Mouse (Mus musculus): ENCODE measurements around the gene Lhfpl2.

Lhfpl2 gene

GRCm38 (mm10) chr13:94068308-94068707 is 10.7 kb downstream of the Lhfpl2 start:
- no peak for DNase-seq

DNA sequence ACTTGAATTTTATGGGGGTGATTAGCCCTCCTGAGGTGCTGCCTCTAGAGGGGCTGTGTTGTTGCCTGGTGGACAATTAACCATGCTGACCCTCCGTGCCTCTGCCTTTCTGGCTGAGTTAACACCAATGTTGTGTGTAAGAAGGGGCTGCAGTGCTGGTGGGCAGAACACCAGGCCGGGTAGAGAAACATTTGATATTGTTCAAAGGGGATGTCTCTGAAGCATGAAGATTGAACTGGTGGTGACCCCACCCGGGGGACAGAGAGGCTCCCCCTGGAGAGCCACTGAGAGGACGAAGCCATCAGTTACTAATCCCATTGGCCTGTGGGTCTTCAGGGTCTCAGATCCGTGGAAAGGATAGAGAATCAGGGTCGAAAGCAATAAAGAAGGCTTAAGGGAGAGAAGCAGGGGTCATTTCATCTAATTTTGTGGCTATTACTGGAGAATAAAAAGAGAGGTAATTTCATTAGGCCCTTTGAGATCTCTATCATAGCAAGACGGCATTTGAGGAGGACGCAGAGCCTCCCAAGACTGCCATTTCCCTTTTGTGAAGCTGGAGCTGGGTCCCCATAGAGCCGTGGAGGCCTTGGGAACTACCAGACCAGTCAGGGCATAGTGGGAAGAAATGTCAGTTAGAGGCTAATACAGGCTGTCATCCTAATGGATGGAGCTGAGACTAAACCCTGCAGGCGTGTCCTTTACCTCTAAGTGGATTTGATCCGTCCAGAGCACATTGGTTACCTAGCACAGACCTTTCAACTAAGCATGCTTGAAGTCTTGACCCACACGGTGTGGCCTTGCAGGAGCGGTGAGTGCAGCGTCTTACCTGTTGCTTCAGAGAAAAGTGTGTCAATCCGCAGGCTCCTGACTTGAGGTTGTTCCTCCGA is 12.1 kb downstream of the Lhfpl2 start:
- no peak for DNase-seq

GRCm38 (mm10) chr13:94070308-94070619 is 12.7 kb downstream of the Lhfpl2 start:
- DNase-seq, result no peak

- no peak for DNase-seq
Observed at GRCm38 (mm10) chr13:94070927-94071326, 13.3 kb downstream of the Lhfpl2 start.

DNA sequence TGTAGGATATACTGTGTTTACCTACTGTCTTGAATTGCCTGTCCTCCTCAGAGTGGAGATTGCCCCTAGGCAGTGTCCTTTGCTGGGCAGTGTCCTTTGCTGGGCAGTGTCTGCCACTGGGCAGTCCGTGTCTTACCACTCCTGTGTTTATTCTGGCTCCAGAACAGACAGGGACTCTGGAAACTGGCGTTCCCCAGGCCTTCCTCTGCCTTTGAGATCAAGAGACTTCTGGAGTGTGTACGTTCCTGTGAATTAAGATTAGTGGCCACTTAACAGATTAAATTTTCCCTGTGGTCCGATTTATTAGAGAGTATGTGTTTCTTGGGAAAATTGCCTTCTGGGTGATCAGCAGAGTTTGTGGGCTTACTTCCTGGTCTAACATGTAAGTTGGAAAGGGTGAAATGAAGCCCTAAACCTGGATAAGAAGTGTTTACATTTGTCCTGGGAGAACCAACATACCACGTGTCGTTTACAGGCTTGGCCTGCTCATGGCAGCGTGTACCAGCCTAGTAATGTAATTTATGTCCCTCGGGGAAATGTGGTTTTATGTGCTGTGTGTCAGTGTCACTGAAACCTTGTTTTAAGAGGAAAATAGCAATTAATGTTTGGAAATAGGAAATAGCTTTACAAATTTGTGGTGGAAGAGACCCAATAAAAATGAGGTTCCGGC is 15.6 kb downstream of the Lhfpl2 start:
- DNase-seq, result no peak

DNA sequence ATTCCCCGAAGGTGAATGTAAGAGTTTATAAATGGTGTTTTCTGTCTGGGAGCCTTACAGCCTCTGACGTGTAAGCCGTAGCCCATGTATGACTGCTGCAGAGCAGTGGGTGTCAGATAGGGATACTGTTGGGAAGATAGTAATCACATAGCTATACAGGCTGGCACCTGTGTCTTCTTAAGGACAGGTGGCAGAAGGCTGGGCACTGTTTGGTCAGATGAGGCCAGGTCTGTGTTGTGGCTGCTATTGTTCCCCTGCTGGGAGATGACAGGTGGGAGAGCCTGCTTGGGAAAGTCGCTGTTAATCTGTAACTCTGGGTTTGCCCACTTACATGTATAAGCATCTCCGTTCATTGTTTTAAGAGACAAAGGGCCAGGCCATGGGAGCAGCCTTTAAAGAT is 16.1 kb downstream of the Lhfpl2 start:
- DNase-seq, result no peak

DNA sequence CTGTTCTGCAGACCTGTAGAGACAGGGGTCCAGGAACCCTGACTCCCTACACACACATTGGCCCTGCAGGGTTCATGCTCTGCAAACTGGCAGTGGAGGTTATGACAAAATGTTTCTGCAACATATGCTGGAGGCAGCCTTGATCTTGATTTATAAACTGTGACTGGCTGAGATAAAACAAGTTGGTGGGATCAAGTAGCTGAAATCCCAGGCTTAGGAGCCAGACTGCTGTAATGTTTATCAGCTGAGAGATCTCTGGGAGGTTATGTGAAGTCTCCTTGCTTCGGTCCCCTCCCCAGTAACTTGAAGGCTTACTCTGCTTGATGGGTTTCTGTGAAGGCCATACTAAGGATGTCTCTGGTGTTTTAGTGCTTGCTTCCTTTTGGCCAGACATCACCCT is 17.6 kb downstream of the Lhfpl2 start:
- no peak for DNase-seq

DNA sequence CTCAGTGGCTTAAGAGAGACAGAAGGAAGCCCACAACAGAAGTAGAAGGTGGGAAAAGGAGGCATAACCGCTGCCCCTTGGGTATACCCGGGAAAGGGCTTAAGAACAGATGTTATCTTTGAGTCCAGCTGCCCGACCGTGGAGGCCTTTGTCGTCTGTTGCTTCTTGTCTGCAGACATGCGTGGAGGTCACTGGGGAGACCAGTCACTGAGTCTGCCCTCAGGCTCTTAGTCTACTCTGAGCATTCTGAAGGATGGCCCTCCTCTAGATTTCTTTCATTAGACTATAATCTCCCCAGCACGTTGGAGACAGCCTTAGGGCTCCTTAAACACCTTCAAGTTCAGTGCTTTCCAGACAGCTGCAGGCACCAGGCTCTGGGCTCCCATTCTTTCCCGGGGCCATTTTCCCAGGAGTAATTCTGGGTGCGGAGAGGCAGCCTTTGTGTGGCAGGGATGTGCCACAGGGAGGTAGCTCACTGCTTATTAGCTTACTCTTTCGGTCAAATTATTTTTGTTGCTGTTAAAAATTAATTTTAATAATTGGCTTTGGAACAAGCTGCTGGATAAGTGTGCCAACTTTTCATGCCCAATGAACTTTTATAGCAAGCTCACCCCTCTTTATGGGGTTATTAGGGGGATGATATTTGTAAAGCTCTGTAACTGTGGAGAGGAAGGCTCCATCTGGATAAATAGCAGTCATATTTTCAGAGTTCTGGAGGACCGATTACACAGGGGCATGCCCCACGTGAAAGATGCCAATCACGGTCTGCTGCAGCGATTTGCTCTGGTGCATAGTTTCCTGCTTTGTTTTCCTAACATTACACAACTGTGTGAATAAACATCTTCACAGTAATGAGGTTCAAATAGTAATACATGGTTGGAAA is 19.8 kb downstream of the Lhfpl2 start:
- DNase-seq, result no peak

- no peak for DNase-seq
Observed at GRCm38 (mm10) chr13:94083196-94083595, 25.6 kb downstream of the Lhfpl2 start.

- no peak for DNase-seq
Observed at GRCm38 (mm10) chr13:94084220-94085126, 26.9 kb downstream of the Lhfpl2 start.

DNA sequence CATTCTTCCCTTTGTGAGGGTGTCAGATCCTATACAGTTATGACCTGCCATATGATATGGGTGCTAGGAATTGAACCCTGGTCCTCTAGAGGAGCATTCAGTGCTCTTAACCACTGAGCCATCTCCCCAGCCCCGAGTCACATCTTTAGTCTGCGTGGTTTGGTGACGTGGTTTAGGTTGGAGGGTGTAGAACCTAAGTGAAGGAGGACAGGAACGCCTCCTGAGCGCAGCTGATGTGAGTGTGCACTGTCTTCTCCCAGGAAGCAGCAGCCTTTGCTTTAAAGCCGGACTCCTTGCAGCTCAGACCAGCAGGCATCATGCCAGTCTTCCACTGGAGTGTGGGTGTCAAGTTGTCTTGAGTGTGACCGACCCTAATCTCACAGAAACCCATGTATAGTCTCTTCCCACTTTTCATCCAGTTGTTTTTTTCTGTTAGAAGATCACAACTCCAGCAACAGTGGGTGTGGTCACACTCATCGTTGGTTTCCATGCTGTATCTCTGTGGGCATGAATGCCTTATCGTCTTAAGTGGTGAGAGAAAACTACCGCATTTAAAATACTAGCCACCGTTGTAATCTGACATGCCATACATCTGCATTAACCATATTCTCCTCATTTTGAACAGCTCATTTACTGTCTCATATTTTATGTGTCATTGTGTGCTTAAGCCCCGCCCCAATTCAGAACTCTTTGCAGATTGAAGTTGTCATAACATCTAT is 28.7 kb downstream of the Lhfpl2 start:
- DNase-seq, result no peak

DNA sequence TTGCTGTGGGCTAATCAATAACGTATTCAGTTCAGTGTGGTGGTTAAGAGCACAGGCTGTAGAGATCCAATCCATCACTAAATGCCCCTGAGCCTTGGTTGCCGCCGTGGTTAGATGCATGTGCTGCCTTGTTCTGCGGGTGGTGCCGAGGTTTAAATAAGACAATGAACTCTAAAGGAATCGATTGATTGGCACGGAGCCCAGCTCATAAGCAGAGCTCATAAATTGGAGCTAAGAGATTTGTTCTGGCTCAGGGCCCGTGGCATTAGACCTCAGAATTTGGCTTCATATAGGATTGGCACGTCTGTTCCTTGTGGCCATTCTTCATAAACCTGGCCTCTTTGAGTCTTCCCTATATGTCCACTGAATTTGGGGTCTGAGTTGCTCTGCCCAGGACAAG is 29.5 kb downstream of the Lhfpl2 start:
- no peak for DNase-seq

DNA sequence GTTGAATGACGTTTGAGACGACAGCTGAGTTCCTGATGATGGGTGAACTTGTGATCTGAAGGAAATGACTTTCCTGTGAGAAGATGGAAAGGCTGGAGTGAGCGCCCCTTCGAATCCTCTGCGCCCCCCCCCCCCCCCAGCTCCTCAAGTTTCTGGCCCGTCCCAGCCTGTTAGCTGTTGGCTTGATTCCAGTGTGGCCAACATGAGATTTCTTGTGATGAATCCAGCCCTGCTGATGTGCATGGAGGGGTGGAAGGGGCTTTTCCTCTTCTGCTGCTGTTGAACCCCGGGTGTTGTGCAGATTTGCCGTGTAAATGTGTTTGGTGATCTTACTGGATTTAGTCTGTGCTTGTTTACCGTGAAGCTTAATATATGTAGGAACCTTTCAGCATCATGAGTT is 31.2 kb downstream of the Lhfpl2 start:
- no peak for DNase-seq

DNA sequence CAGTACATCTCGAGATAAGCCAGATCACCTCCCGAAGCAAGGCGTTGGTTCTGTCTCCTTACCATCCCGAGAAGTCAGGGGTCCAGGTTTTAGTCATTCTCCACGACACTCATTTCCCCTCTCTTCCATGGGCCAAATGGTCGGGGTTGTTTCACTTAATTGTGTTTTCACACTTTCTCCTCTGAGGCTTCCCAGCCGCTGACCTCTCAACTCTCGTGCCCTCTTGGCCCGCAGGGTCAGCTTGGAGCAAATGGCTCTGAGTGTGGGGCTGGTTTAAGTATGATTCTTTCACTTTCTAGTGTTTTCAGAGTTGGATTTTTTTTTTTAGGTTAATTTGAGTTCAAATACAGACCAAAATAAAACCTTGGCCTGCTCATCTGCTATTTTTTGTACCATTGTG is 31.7 kb downstream of the Lhfpl2 start:
- no peak for DNase-seq

DNA sequence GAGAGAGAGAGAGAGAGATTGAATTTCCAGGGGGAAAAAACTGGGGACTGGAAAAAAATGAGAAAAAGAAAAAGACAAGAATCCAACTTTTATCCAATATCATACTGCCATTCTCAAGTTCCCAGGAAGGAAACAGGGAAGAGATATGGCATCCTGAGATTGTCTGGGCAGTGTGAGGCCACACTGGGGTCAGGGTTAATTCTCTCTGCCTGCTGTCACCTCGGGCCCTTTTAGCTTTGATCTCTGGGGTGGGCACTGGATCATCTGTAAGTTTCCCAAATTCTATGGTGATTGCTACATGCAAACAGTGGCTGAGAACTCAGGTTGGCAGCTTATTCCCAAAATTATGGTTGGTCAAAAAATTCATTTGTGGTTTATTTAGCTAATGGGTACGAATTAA is 33.8 kb downstream of the Lhfpl2 start:
- no peak for DNase-seq

DNA sequence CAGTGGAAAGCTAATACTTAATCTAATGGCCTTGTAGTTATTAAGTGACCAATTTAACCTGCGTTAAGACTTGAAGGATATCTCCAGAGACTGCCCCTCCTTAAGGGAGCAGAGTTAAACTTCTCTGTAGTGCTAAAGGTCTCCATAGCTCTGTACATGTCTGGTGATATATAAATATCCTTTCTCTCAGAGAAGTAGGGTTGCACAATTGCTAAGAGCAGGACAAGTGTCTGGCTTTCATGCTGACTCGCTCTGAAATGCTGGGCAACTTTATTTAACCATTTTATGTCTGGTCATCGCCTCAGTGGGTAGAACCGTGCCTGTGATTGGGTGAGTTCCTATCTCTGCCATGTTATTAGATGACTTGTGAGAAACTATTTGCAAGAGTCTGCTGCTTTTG is 36.6 kb downstream of the Lhfpl2 start:
- DNase-seq, result peak; percentile 27

- DNase-seq, result no peak
Observed at GRCm38 (mm10) chr13:94094625-94095024, 37.0 kb downstream of the Lhfpl2 start.

- peak; percentile 30 for DNase-seq
Observed at GRCm38 (mm10) chr13:94095202-94095601, 37.6 kb downstream of the Lhfpl2 start.

DNA sequence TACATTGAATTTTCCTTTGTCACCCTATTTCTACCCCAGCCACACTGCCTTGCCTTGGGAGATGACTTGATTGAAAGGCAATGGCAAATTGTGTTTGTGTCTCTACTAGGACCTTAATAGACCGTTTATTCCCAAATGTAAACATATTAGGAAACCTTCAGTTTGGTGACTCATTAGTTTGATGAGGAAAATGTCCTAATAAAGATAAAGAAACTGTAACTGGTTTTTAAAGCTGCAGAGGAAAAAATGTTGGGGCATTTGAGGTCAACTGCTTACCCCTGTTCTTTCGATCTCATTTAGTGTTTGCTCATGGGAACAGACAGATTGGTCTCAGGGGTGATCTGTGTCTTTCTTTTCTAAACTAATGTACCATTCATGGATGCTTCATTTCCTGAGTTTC is 40.1 kb downstream of the Lhfpl2 start:
- DNase-seq, result no peak

DNA sequence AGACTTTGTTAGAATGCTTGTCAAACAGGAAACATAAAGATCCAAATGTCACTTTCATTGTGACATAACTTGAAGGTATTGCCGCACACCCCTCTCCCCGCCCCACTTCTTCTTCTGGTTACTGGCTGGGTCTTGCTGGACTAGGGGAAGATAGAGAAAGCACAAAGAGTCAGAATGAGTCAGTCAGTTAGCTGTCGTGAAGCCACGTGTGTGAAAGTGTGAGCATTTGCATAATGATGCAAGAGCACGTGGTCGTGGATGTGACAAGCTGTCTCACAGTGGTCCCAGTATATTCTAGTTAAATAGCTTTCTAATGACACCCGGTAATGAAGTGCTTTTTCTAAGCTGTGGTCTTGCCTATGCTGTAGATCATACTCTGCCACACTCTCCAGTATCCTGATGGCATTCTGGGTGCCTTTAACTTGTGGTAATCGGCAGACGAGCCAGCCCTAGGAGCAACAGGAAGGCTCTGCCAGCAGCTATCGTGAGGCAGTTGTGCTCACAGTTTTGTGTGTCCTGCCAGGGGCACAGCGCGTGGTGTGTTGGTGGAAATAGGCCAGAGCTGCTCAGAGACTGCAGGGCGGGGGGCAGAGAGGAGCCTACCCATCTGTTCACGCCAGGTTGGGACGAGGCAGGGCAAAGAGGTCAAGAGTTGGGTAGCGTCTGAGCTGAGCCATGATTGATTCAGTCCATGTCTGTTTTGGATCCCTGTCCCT is 40.9 kb downstream of the Lhfpl2 start:
- DNase-seq, result peak; percentile 63

DNA sequence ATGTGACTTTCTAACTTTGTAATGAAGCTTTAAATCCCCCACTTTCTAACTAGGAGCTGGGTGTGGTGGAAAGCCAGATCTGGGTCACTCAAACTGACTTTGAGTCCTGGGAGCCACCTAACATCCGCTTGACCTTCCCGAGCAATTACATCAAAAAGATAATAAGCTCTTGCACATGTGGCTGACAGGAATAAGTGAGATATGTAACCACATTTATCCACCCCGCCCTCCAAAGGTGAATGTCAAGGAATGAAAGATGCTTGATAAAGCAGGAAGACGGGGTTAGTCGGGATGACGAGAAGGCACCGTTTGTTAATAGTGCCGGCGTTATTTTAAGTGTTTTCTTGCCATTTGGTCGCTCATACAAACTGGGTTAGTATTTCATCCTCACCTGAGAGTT is 41.5 kb downstream of the Lhfpl2 start:
- DNase-seq, result no peak

All from layer of hippocampus, adult 9-11 months (tissue).